Mouse (Mus musculus): ENCODE results near the gene Rap1a. TPM values are rescaled to one million over a fixed set of nuclear protein-coding genes. Genes with fewer than 3 reads are reported as not detected.
A peak's percentile ranks its signal among the peaks of the same experiment; 100 is the strongest.

The Rap1a gene
- total and polyA plus RNA-seq, 2 experiments from 2014 or later = 19.0 to 78.6 TPM

GRCm38 (mm10) chr3:105737070-105737469 lies 64.1 kb downstream of the Rap1a start:
- no peak overlapping the region for H3K27ac ChIP-seq
- H3K4me2 ChIP-seq (ENCODE audit: low read depth, low read length) = no peak overlapping the region
- no peak overlapping the region for H3K9ac ChIP-seq (replicated peaks; ENCODE audit: low read length)
- no peaks in the 10 kb centered on the region for H3K4me1 ChIP-seq (ENCODE audit: insufficient read depth, low read length)
- peaks cover 10% of the 10 kb centered on the region; the same call in 1 of the 2 replicates for H3K36me3 ChIP-seq (ENCODE audit: insufficient read depth, low read length)
- H3K4me3 ChIP-seq (ENCODE audit: low read length) = no peak overlapping the region
- no peak for ATAC-seq
- WGBS = 95% methylated on average over 7 of the region's 7 CpGs
- DNase-seq (ENCODE audit: low spot score) = no peak
- no peak for TF ChIP-seq CTCF (IDR thresholded peaks at IDR 0.05; ENCODE audit: low read depth)
- no peaks in the 10 kb centered on the region for H3K9me3 ChIP-seq (ENCODE audit: low read length)
- no peaks in the 10 kb centered on the region for H3K27me3 ChIP-seq (ENCODE audit: insufficient read depth, low read length)

DNA sequence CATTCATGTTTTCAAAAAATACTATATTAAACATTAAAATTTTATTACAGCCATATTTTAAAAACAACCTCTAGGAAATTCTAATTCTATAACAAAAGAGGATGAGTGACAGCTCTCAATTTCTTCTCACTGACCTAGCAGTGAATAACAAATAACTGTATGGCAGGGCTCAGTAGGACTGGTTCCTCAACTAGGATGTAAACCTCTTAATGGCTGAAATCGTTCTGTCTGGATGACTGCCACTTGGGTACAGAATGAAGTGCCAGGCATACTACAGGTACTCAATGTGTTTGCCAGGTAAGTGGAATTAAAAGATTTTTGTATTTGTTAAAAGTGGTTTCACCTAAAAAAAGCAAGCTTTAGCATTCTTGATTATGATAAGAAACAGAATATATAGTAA lies 65.0 kb downstream of the Rap1a start:
- Histone ChIP-seq H3K9me3 (ENCODE audit: low read length) (no peaks in the 10 kb centered on the region), H3K27me3 (ENCODE audit: insufficient read depth, low read length) (no peaks in the 10 kb centered on the region), H3K4me3 (ENCODE audit: low read length) (no peak overlapping the region), H3K9ac (replicated peaks; ENCODE audit: low read length) (no peak overlapping the region), H3K4me1 (ENCODE audit: insufficient read depth, low read length) (no peaks in the 10 kb centered on the region), H3K4me2 (ENCODE audit: low read depth, low read length) (no peak overlapping the region), H3K36me3 (ENCODE audit: insufficient read depth, low read length) (peaks cover 10% of the 10 kb centered on the region; the same call in 1 of the 2 replicates), H3K27ac (no peak overlapping the region)
- WGBS = 86% methylated on average over 1 of the region's 1 CpGs
- ATAC-seq (no peak), DNase-seq (ENCODE audit: low spot score) (no peak)
- no peak for TF ChIP-seq CTCF (IDR thresholded peaks at IDR 0.05; ENCODE audit: low read depth)

DNA sequence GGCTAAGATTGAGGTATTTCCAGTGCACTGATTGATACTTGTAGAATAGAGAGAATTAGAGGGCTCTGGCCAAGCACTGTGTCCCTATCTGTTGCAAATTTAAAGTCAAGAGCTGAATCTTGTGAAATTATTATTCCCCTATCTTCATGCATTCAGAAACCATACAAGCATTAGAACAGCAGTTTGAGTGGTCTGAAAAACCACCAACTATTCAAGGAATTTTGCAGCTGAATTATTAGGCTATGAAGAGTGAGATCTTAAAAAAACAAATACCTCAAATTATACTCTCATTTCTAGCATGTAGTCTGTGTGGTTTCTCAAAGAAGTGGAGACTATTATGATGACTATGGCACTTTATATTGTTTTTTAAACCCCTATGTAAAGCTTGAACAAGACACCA lies 65.9 kb downstream of the Rap1a start:
- Histone ChIP-seq H3K27ac (no peak overlapping the region), H3K4me1 (ENCODE audit: insufficient read depth, low read length) (no peaks in the 10 kb centered on the region), H3K9ac (replicated peaks; ENCODE audit: low read length) (no peak overlapping the region), H3K36me3 (ENCODE audit: insufficient read depth, low read length) (peaks cover 10% of the 10 kb centered on the region; the same call in 1 of the 2 replicates), H3K9me3 (ENCODE audit: low read length) (no peaks in the 10 kb centered on the region), H3K27me3 (ENCODE audit: insufficient read depth, low read length) (no peaks in the 10 kb centered on the region), H3K4me3 (ENCODE audit: low read length) (no peak overlapping the region), H3K4me2 (ENCODE audit: low read depth, low read length) (no peak overlapping the region)
- ATAC-seq = no peak
- DNase-seq (ENCODE audit: low spot score) = no peak
- no peak for TF ChIP-seq CTCF (IDR thresholded peaks at IDR 0.05; ENCODE audit: low read depth)

DNA sequence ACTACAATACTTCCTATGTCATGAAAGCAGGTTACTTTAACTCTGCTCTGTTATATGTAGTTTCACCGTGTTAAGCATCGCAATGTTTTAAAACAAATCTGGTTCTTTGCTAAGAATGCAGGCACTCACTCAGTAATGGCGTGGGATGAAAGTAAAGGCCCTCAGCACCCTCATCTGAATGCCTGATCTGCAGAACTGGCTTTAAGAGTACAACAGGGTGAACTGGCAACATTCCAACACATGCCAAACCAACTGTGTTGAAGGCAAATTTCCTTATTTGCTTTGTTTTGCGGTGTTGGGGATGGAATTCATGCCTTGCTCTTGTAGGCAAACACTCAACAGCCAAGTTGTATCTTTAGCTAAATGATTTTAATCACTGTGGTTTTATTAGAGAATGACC lies 67.6 kb downstream of the Rap1a start:
- ATAC-seq = no peak
- H3K36me3 ChIP-seq (ENCODE audit: insufficient read depth, low read length) = peaks cover 8% of the 10 kb centered on the region; the same call in 1 of the 2 replicates
- no peak for TF ChIP-seq CTCF (IDR thresholded peaks at IDR 0.05; ENCODE audit: low read depth)

GRCm38 (mm10) chr3:105732360-105732759 lies 68.8 kb downstream of the Rap1a start:
- DNase-seq (ENCODE audit: low spot score) = no peak
- Histone ChIP-seq H3K4me3 (ENCODE audit: low read length) (no peak overlapping the region), H3K27ac (no peak overlapping the region), H3K4me2 (ENCODE audit: low read depth, low read length) (no peak overlapping the region), H3K4me1 (ENCODE audit: insufficient read depth, low read length) (no peaks in the 10 kb centered on the region), H3K9ac (replicated peaks; ENCODE audit: low read length) (no peak overlapping the region), H3K36me3 (ENCODE audit: insufficient read depth, low read length) (peaks cover 4% of the 10 kb centered on the region; the same call in 1 of the 2 replicates), H3K9me3 (ENCODE audit: low read length) (no peaks in the 10 kb centered on the region), H3K27me3 (ENCODE audit: insufficient read depth, low read length) (no peaks in the 10 kb centered on the region)
- no peak for ATAC-seq
- WGBS = 91% methylated on average over 4 of the region's 4 CpGs
- TF ChIP-seq CTCF (IDR thresholded peaks at IDR 0.05; ENCODE audit: low read depth) = no peak

More for the DNA sequence above, 67.6 kb downstream of the Rap1a start:
- no peak overlapping the region for H3K4me3 ChIP-seq (ENCODE audit: low read length)
- H3K9me3 ChIP-seq (ENCODE audit: low read length) = no peaks in the 10 kb centered on the region
- no peak overlapping the region for H3K4me2 ChIP-seq (ENCODE audit: low read depth, low read length)
- WGBS = 73% methylated on average over 4 of the region's 4 CpGs
- H3K27me3 ChIP-seq (ENCODE audit: insufficient read depth, low read length) = no peaks in the 10 kb centered on the region
- H3K9ac ChIP-seq (replicated peaks; ENCODE audit: low read length) = no peak overlapping the region
- no peak overlapping the region for H3K27ac ChIP-seq
- no peak for DNase-seq (ENCODE audit: low spot score)
- no peaks in the 10 kb centered on the region for H3K4me1 ChIP-seq (ENCODE audit: insufficient read depth, low read length)

GRCm38 (mm10) chr3:105726037-105726436 lies 75.1 kb downstream of the Rap1a start:
- DNase-seq (ENCODE audit: low spot score) (peak; percentile 83), ATAC-seq (no peak)
- TF ChIP-seq CTCF (IDR thresholded peaks at IDR 0.05; ENCODE audit: low read depth) = peak; percentile 86
- H3K36me3 ChIP-seq (ENCODE audit: insufficient read depth, low read length) = no peaks in the 10 kb centered on the region; the same call in 1 of the 2 replicates
- no peaks in the 10 kb centered on the region for H3K27me3 ChIP-seq (ENCODE audit: insufficient read depth, low read length)
- H3K4me2 ChIP-seq (ENCODE audit: low read depth, low read length) = no peak overlapping the region
- no peaks in the 10 kb centered on the region for H3K9me3 ChIP-seq (ENCODE audit: low read length)
- no peaks in the 10 kb centered on the region for H3K4me1 ChIP-seq (ENCODE audit: insufficient read depth, low read length)
- H3K27ac ChIP-seq = no peak overlapping the region
- 4% methylated on average over 1 of the region's 1 CpGs for WGBS
- H3K9ac ChIP-seq (replicated peaks; ENCODE audit: low read length) = no peak overlapping the region
- no peak overlapping the region for H3K4me3 ChIP-seq (ENCODE audit: low read length)

DNA sequence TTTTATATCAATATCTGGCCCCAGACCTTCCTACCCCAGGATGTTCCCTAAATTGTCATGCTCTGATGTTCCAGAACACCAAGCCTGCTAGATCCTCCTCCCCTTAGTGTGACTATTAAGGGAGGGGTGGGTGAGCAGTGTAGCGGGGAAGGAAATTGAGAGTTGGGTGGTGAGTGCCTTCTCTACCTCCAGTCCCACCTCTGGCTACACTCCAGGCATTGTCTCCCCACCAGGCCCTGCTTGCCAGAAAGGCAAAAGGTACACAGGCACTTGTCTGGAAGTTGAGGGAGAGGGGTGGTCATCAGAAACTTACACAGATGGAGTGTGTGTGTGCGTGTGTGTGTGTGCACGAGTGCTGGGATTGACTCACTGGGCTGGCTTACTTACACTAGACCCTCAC lies 78.6 kb downstream of the Rap1a start:
- H3K4me1 ChIP-seq (ENCODE audit: insufficient read depth, low read length) = peaks cover 5% of the 10 kb centered on the region
- H3K4me2 ChIP-seq (ENCODE audit: low read depth, low read length) = no peak overlapping the region
- no peak for TF ChIP-seq CTCF (IDR thresholded peaks at IDR 0.05; ENCODE audit: low read depth)
- H3K36me3 ChIP-seq (ENCODE audit: insufficient read depth, low read length) = no peaks in the 10 kb centered on the region
- H3K27ac ChIP-seq = no peak overlapping the region
- no peak overlapping the region for H3K9ac ChIP-seq (replicated peaks; ENCODE audit: low read length)
- H3K4me3 ChIP-seq (ENCODE audit: low read length) = no peak overlapping the region
- DNase-seq (ENCODE audit: low spot score) = no peak
- no peak for ATAC-seq
- no peaks in the 10 kb centered on the region for H3K9me3 ChIP-seq (ENCODE audit: low read length)
- H3K27me3 ChIP-seq (ENCODE audit: insufficient read depth, low read length) = no peaks in the 10 kb centered on the region
- 82% methylated on average over 3 of the region's 3 CpGs for WGBS

Measured in hindbrain, postnatal 0 days (tissue).